Mouse (Mus musculus) erythroblast, embryonic 14.5 days (primary cell): ENCODE data around the gene Cib4.

Source experiments
- GATA1 ChIP-seq: IDR thresholded peaks from 2 replicates; pipeline ENCODE4 v1.6.1; 2012; ENCODE audit warnings: low read length, inconsistent platforms, mixed read lengths
- TAL1 ChIP-seq: IDR thresholded peaks from 3 replicates; pipeline ENCODE4 v1.6.1; 2012; ENCODE audit warnings: low read length, inconsistent platforms, mixed read lengths

DNA sequence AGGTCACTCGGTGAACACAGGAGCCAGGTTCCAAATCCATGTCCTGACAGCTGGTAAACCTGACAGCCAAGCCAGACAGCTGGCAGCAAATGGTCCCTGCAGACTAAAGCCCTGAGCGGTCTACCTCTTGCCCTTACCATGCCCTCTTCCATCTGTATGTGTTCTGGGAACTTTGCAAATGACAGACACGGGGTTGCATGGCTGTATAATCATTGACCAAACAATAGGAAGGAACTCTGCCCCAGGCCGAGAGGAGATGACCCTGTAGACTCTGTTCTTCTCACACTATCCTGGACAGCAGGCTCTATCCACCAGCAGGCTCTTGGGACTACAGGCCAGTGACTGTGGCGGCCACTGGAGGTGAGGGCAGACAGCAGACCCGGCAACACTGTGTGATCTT lies 11.0 kb downstream of the Cib4 start:
- TF ChIP-seq TAL1: no peak
- TF ChIP-seq GATA1: no peak
